Mouse (Mus musculus) liver, postnatal 0 days (tissue): ENCODE measurements around the gene Map1s.

Experiments
- CTCF ChIP-seq: sonication (generic); IDR thresholded peaks from 2 replicates; pipeline ENCODE4 v1.5.1; 2016; ENCODE audit warnings: antibody characterized with exemption, low read depth
- EP300 ChIP-seq: IDR thresholded peaks from 2 replicates; pipeline ENCODE4 v1.6.1; 2016; ENCODE audit warnings: antibody characterized with exemption, low read depth, mild to moderate bottlenecking

DNA sequence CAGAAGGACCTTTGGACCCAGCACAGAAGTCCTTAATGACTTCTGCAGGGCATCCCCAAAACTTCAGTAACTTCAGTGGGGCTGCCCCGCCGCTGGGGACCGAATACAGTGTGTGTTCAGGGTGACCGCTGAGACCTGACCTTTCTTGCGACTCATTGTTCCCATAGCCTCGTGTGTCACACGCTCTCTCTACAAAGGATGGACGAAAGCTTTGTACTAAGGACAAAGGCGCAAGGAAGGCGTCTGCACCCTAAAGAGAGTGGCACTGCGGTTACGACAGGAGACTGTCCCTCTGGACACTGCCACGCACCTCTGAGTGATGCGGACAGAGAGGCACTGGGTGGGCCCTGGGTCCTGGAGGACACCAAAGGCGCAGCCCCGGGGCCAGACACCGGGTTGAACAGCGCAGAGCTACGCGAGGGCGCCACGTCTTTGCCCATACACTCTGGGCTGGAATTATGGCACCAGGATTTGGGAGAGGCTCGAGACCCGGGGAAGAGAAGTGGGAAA, 41.0 kb upstream of the Map1s start:
- TF ChIP-seq CTCF, result no peak
- no peak for TF ChIP-seq EP300
